Mouse (Mus musculus): ENCODE data around the gene Selenbp2. TPM values are rescaled to one million over a fixed set of nuclear protein-coding genes. Genes with fewer than 3 reads are reported as not detected.
"Not testable (repeated sequence)": the region's sequence is repeated elsewhere in the genome, so short reads cannot be mapped to it uniquely, and the experiment has no call there.

Gene Selenbp2
- total and polyA plus RNA-seq, 2 experiments: 86.2 to 148 TPM

GRCm38 (mm10) chr3:94695591-94695990 lies 2.2 kb downstream of the Selenbp2 start:
- H3K36me3 ChIP-seq (ENCODE audit: control insufficient read depth, insufficient read depth, low read length): peaks cover 15% of the 10 kb centered on the region
- H3K4me3 ChIP-seq (ENCODE audit: insufficient read depth, low read depth, low read length); H3K79me2 ChIP-seq (ENCODE audit: control insufficient read depth, insufficient read depth, low read length); H3K9ac ChIP-seq (ENCODE audit: low read depth, low read length); H3K27me3 ChIP-seq (ENCODE audit: control insufficient read depth, insufficient read depth, low read length); DNase-seq (ENCODE audit: extremely low read depth, low read depth, low spot score): not testable (repeated sequence)
- peaks cover 22% of the 10 kb centered on the region for H3K4me1 ChIP-seq (ENCODE audit: control insufficient read depth, insufficient read depth, low read length)
- WGBS: 38% methylated on average over 6 of the region's 6 CpGs
- H3K27ac ChIP-seq (replicated peaks; ENCODE audit: insufficient read depth, low read depth, low read length): peak overlapping the region; percentile 25; the same call in 1 of the 2 replicates

- WGBS: 66% methylated on average over 4 of the region's 4 CpGs
- not testable (repeated sequence) for DNase-seq (ENCODE audit: extremely low read depth, low read depth, low spot score); H3K4me3 ChIP-seq (ENCODE audit: insufficient read depth, low read depth, low read length); H3K27me3 ChIP-seq (ENCODE audit: control insufficient read depth, insufficient read depth, low read length); H3K9ac ChIP-seq (ENCODE audit: low read depth, low read length); H3K79me2 ChIP-seq (ENCODE audit: control insufficient read depth, insufficient read depth, low read length)
- peak overlapping the region; percentile 25 for H3K27ac ChIP-seq (replicated peaks; ENCODE audit: insufficient read depth, low read depth, low read length)
- peaks cover 20% of the 10 kb centered on the region for H3K4me1 ChIP-seq (ENCODE audit: control insufficient read depth, insufficient read depth, low read length)
- peaks cover 19% of the 10 kb centered on the region for H3K36me3 ChIP-seq (ENCODE audit: control insufficient read depth, insufficient read depth, low read length)
These were observed 2.9 kb downstream of the Selenbp2 start for GRCm38 (mm10) chr3:94696257-94696656.

GRCm38 (mm10) chr3:94702163-94702810 lies 8.9 kb downstream of the Selenbp2 start:
- H3K4me3 ChIP-seq (ENCODE audit: insufficient read depth, low read depth, low read length); H3K79me2 ChIP-seq (ENCODE audit: control insufficient read depth, insufficient read depth, low read length); H3K9ac ChIP-seq (ENCODE audit: low read depth, low read length); H3K27ac ChIP-seq (replicated peaks; ENCODE audit: insufficient read depth, low read depth, low read length); H3K4me1 ChIP-seq (ENCODE audit: control insufficient read depth, insufficient read depth, low read length); DNase-seq (ENCODE audit: extremely low read depth, low read depth, low spot score); H3K27me3 ChIP-seq (ENCODE audit: control insufficient read depth, insufficient read depth, low read length): not testable (repeated sequence)
- peaks cover 27% of the 10 kb centered on the region for H3K36me3 ChIP-seq (ENCODE audit: control insufficient read depth, insufficient read depth, low read length)
- 82% methylated on average over 7 of the region's 7 CpGs for WGBS

DNA sequence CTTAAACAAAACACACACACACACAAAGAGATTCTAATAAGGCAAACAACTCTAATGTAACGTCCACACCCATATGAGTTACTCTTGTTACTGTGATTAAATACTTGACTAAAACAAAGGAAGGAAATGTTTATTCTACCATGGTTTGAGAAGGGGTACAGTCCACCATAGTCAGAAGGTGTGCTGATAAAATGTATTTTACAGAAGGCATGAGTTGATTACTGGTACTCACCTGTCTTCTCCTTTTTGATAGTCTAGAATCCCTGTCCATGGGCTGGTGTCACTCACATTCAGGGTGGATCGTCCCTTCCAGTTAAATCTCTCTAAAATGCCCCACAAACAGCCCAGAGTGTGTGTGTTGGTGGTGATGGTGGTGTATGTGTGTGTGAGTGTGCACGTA lies 9.5 kb downstream of the Selenbp2 start:
- Histone ChIP-seq H3K27me3 (ENCODE audit: control insufficient read depth, insufficient read depth, low read length) (no peaks in the 10 kb centered on the region), H3K4me1 (ENCODE audit: control insufficient read depth, insufficient read depth, low read length) (no peaks in the 10 kb centered on the region; the same call in 1 of the 2 replicates), H3K79me2 (ENCODE audit: control insufficient read depth, insufficient read depth, low read length) (no peaks in the 10 kb centered on the region), H3K4me3 (ENCODE audit: insufficient read depth, low read depth, low read length) (no peak overlapping the region), H3K9ac (ENCODE audit: low read depth, low read length) (no peak overlapping the region), H3K27ac (replicated peaks; ENCODE audit: insufficient read depth, low read depth, low read length) (no peak overlapping the region), H3K36me3 (ENCODE audit: control insufficient read depth, insufficient read depth, low read length) (peaks cover 25% of the 10 kb centered on the region)
- WGBS: 84% methylated on average over 3 of the region's 3 CpGs
- no peak for TF ChIP-seq POLR2A (IDR thresholded peaks at IDR 0.05; ENCODE audit: extremely low read depth, insufficient read depth, low read length)
- no peak for TF ChIP-seq CTCF (IDR thresholded peaks at IDR 0.05; ENCODE audit: low read depth, low read length)
- DNase-seq (ENCODE audit: extremely low read depth, low read depth, low spot score): no peak

DNA sequence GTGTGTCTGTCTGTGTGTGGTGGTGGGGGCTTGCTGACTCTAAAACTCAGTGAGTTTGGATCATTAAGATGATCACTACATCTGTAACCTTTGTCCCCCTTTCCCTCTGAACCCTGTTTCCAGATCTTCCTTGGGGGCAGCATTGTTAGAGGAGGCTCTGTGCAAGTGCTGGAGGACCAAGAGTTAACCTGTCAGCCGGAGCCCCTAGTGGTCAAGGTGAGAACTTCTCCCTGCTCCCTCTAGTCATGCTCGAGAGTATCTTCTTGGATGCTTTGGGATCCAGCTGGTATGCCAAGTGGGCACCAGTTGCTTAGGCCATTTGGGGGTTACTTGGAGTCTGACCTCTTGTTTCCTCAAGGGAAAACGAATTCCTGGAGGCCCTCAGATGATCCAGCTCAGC lies 10.0 kb downstream of the Selenbp2 start:
- H3K9ac ChIP-seq (ENCODE audit: low read depth, low read length); DNase-seq (ENCODE audit: extremely low read depth, low read depth, low spot score); H3K79me2 ChIP-seq (ENCODE audit: control insufficient read depth, insufficient read depth, low read length); H3K4me3 ChIP-seq (ENCODE audit: insufficient read depth, low read depth, low read length); H3K4me1 ChIP-seq (ENCODE audit: control insufficient read depth, insufficient read depth, low read length); H3K27ac ChIP-seq (replicated peaks; ENCODE audit: insufficient read depth, low read depth, low read length); H3K27me3 ChIP-seq (ENCODE audit: control insufficient read depth, insufficient read depth, low read length): not testable (repeated sequence)
- peak; percentile 43; the same call in 1 of the 2 replicates for TF ChIP-seq CTCF (IDR thresholded peaks at IDR 0.05; ENCODE audit: low read depth, low read length)
- peaks cover 21% of the 10 kb centered on the region for H3K36me3 ChIP-seq (ENCODE audit: control insufficient read depth, insufficient read depth, low read length)
- WGBS: 28% methylated on average over 3 of the region's 3 CpGs

- DNase-seq (ENCODE audit: extremely low read depth, low read depth, low spot score); H3K27me3 ChIP-seq (ENCODE audit: control insufficient read depth, insufficient read depth, low read length); H3K36me3 ChIP-seq (ENCODE audit: control insufficient read depth, insufficient read depth, low read length); H3K4me1 ChIP-seq (ENCODE audit: control insufficient read depth, insufficient read depth, low read length); H3K9ac ChIP-seq (ENCODE audit: low read depth, low read length); H3K4me3 ChIP-seq (ENCODE audit: insufficient read depth, low read depth, low read length); H3K79me2 ChIP-seq (ENCODE audit: control insufficient read depth, insufficient read depth, low read length): not testable (repeated sequence)
- H3K27ac ChIP-seq (replicated peaks; ENCODE audit: insufficient read depth, low read depth, low read length): peak overlapping the region; percentile 36
These were observed 17.2 kb downstream of the Selenbp2 start for GRCm38 (mm10) chr3:94710591-94710990.

DNA sequence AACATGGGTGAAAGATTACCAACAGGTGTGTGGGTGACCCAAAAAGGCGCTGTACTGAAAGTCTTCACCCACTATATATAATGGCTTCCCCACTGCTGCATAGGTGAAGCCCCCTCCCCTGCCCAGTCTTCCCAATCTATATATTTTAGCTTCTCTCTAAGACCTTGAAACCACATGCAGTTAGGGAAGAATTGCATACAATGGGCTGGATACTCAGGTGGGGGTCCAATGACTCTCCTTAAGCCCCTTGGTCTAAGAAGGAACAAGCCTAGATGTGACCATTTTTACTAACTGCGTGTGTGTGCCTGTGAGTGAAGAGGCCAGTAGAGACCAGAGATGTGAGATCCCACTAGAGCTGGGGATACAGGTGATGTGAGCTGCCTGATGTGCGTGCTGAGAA lies 20.1 kb downstream of the Selenbp2 start:
- not testable (repeated sequence) for H3K9ac ChIP-seq (ENCODE audit: low read depth, low read length); H3K4me1 ChIP-seq (ENCODE audit: control insufficient read depth, insufficient read depth, low read length); H3K27ac ChIP-seq (replicated peaks; ENCODE audit: insufficient read depth, low read depth, low read length); H3K36me3 ChIP-seq (ENCODE audit: control insufficient read depth, insufficient read depth, low read length); H3K27me3 ChIP-seq (ENCODE audit: control insufficient read depth, insufficient read depth, low read length); H3K79me2 ChIP-seq (ENCODE audit: control insufficient read depth, insufficient read depth, low read length); DNase-seq (ENCODE audit: extremely low read depth, low read depth, low spot score); H3K4me3 ChIP-seq (ENCODE audit: insufficient read depth, low read depth, low read length)
- WGBS: 93% methylated on average over 3 of the region's 3 CpGs

- not testable (repeated sequence) for H3K27me3 ChIP-seq (ENCODE audit: control insufficient read depth, insufficient read depth, low read length); DNase-seq (ENCODE audit: extremely low read depth, low read depth, low spot score); H3K9ac ChIP-seq (ENCODE audit: low read depth, low read length); H3K27ac ChIP-seq (replicated peaks; ENCODE audit: insufficient read depth, low read depth, low read length); H3K4me1 ChIP-seq (ENCODE audit: control insufficient read depth, insufficient read depth, low read length); H3K79me2 ChIP-seq (ENCODE audit: control insufficient read depth, insufficient read depth, low read length); H3K4me3 ChIP-seq (ENCODE audit: insufficient read depth, low read depth, low read length); H3K36me3 ChIP-seq (ENCODE audit: control insufficient read depth, insufficient read depth, low read length)
- WGBS: 18% methylated on average over 1 of the region's 1 CpGs
These were observed 24.9 kb downstream of the Selenbp2 start for GRCm38 (mm10) chr3:94718253-94718652.

- H3K27me3 ChIP-seq (ENCODE audit: control insufficient read depth, insufficient read depth, low read length); H3K79me2 ChIP-seq (ENCODE audit: control insufficient read depth, insufficient read depth, low read length); H3K27ac ChIP-seq (replicated peaks; ENCODE audit: insufficient read depth, low read depth, low read length); H3K4me3 ChIP-seq (ENCODE audit: insufficient read depth, low read depth, low read length); DNase-seq (ENCODE audit: extremely low read depth, low read depth, low spot score); H3K4me1 ChIP-seq (ENCODE audit: control insufficient read depth, insufficient read depth, low read length); H3K9ac ChIP-seq (ENCODE audit: low read depth, low read length); H3K36me3 ChIP-seq (ENCODE audit: control insufficient read depth, insufficient read depth, low read length): not testable (repeated sequence)
- WGBS: 14% methylated on average over 2 of the region's 2 CpGs
These were observed 30.3 kb downstream of the Selenbp2 start for GRCm38 (mm10) chr3:94723637-94724036.

All from liver, adult 2 months (tissue).